Mouse (Mus musculus): ENCODE results near the gene Il9. TPM values are rescaled to one million over a fixed set of nuclear protein-coding genes. Genes with fewer than 3 reads are reported as not detected.

Gene Il9
- not detected for total RNA-seq (2021)
- long read RNA-seq, experiment 1, result 0 reads
- long read RNA-seq, experiment 2, result 0 reads

GRCm38 (mm10) chr13:56482146-56482545 lies at the start of gene Il9:
Il9 (minus strand) TSS chr13:56482246.
- no peak within 1 kb of the TSS for H3K27ac ChIP-seq
- no peak for DNase-seq
- intact Hi-C loops (cut with DNase I), result no loop called here

GRCm38 (mm10) chr13:56529685-56530084 lies 47.6 kb upstream of the Il9 start:
- intact Hi-C loops (cut with DNase I), result no loop called here

More at GRCm38 (mm10) chr13:56482146-56482545, at the start of gene Il9:
- TF ChIP-seq CTCF (IDR thresholded peaks at IDR 0.05), result no peak
- H3K4me3 ChIP-seq, result no peak within 1 kb of the TSS

GRCm38 (mm10) chr13:56529031-56529430 lies 47.0 kb upstream of the Il9 start:
- H3K4me3 ChIP-seq, result no peak overlapping the region
- DNase-seq, result no peak
- no peak overlapping the region for H3K27ac ChIP-seq
- TF ChIP-seq CTCF (IDR thresholded peaks at IDR 0.05), result no peak
- intact Hi-C loops (cut with DNase I), result no loop called here

More at GRCm38 (mm10) chr13:56529685-56530084, 47.6 kb upstream of the Il9 start:
- DNase-seq, result no peak
- no peak for TF ChIP-seq CTCF (IDR thresholded peaks at IDR 0.05)
- H3K4me3 ChIP-seq, result no peak overlapping the region
- no peak overlapping the region for H3K27ac ChIP-seq

DNA sequence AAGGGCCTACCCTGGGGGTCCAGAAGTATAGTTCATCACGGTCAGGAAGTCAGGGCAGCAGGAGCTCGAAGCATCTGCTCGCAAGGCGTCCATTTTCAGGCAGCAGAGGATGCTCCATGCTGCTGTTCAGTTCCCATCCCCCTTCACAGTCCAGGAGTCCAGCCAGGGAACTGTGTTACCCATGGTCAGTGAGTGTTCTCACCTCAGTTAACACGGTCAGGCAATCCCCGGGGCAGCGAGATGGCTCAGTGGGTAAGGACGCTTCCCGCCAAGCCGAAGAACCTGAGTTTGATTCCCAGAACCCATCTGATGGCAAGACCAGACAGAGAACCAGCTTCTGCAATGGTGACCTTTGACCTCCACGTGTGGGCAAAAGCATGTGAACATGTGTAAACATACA lies 46.2 kb upstream of the Il9 start:
- DNase-seq, result no peak
- intact Hi-C loops (cut with DNase I), result no loop called here
- TF ChIP-seq CTCF (IDR thresholded peaks at IDR 0.05), result no peak
- Histone ChIP-seq H3K4me3 (no peak overlapping the region), H3K27ac (no peak overlapping the region)

GRCm38 (mm10) chr13:56527846-56528245 lies 45.8 kb upstream of the Il9 start:
- intact Hi-C loops (cut with DNase I), result no loop called here
- TF ChIP-seq CTCF (IDR thresholded peaks at IDR 0.05), result no peak
- Histone ChIP-seq H3K4me3 (no peak overlapping the region), H3K27ac (no peak overlapping the region)
- DNase-seq, result no peak

- DNase-seq, result no peak
- no peak for TF ChIP-seq CTCF (IDR thresholded peaks at IDR 0.05)
- intact Hi-C loops (cut with DNase I), result no loop called here
- Histone ChIP-seq H3K27ac (no peak overlapping the region), H3K4me3 (no peak overlapping the region)
These were observed 44.8 kb upstream of the Il9 start for GRCm38 (mm10) chr13:56526871-56527270.

- intact Hi-C loops (cut with DNase I), result no loop called here
- peak overlapping the region; percentile 56 for H3K27ac ChIP-seq
These were observed 40.7 kb upstream of the Il9 start for GRCm38 (mm10) chr13:56522821-56523167.

DNA sequence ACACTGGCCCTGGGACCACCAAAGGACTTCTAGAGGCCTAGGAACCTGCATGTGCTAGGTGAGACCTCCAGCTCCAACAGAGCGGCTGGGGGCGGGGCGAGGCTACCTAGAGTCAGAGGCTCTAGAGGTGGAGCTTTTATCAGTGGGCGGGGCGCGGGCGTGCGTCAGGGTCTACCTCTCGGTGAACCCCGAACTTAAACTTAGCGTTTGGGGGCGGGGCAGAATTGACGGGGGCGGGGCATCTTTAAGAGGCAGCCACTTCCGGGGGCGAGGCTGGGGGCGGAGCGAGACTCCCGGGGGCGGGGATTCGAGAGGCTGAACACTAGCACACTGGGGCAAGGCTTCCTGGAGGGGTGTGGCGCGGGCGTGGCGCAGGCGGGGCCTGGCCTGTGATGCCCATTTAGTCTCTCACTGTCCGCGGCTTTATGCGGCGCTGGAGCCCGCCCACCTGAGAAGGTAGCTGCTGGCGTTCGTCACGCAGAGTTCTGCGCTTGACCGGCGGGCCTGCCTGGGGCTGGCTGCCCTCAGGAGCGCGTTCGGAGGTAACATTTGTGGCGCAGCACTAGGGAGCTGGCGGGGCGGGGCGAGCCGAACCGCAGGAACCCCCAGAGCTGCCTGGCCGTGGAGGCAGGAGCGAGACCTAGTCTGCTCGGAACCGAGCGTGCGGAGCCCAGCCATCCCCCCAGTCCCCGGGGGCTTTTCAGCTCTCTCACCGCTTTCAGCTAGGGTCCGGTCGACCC lies 40.2 kb upstream of the Il9 start, which contains the start of gene Fbxl21:
Gene Fbxl21 (plus strand): TSS at position 392 of the 740 bp plus-strand sequence.
- Histone ChIP-seq H3K4me3 (peak within 1 kb of the TSS; percentile 82), H3K27ac (peak within 1 kb of the TSS; percentile 56)
- intact Hi-C loops (cut with DNase I), result no loop called here
- TF ChIP-seq CTCF (IDR thresholded peaks at IDR 0.05), result no peak
- DNase-seq, result peak; percentile 95

More at GRCm38 (mm10) chr13:56522821-56523167, 40.7 kb upstream of the Il9 start:
- TF ChIP-seq CTCF (IDR thresholded peaks at IDR 0.05), result no peak
- DNase-seq, result no peak
- H3K4me3 ChIP-seq, result peak overlapping the region; percentile 82

GRCm38 (mm10) chr13:56516816-56517215 lies 34.8 kb upstream of the Il9 start:
- no peak for TF ChIP-seq CTCF (IDR thresholded peaks at IDR 0.05)
- Histone ChIP-seq H3K4me3 (no peak overlapping the region), H3K27ac (no peak overlapping the region)
- intact Hi-C loops (cut with DNase I), result no loop called here
- DNase-seq, result no peak

- DNase-seq, result no peak
- H3K27ac ChIP-seq, result no peak overlapping the region
- intact Hi-C loops (cut with DNase I), result no loop called here
- H3K4me3 ChIP-seq, result no peak overlapping the region
- no peak for TF ChIP-seq CTCF (IDR thresholded peaks at IDR 0.05)
These were observed 34.3 kb upstream of the Il9 start for GRCm38 (mm10) chr13:56516311-56516710.

GRCm38 (mm10) chr13:56513595-56513994 lies 31.5 kb upstream of the Il9 start:
- DNase-seq, result no peak
- H3K27ac ChIP-seq, result no peak overlapping the region
- intact Hi-C loops (cut with DNase I), result no loop called here
- TF ChIP-seq CTCF (IDR thresholded peaks at IDR 0.05), result no peak
- no peak overlapping the region for H3K4me3 ChIP-seq

DNA sequence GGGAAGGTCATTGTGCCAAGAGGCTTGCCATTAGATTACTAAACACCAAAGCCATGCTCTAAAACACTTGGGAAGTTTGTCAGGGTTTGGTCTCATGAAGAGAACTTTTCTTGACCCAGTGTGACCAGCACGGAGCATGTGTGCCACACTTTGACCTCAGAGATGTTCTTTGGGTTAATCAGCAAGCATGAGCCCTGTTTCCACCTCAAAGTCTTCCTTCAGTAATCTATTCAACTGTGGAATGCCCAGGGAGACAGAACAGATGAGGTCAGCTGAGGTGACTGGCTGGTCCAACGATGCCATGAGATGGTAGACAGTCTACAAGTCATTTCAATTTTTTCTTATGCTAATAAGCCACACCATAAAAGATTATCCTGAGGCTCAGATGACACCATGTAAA lies 27.8 kb upstream of the Il9 start:
- no peak overlapping the region for H3K4me3 ChIP-seq
- TF ChIP-seq CTCF (IDR thresholded peaks at IDR 0.05), result no peak
- no peak for DNase-seq
- H3K27ac ChIP-seq, result no peak overlapping the region
- intact Hi-C loops (cut with DNase I), result no loop called here

- intact Hi-C loops (cut with DNase I), result no loop called here
- no peak for DNase-seq
- TF ChIP-seq CTCF (IDR thresholded peaks at IDR 0.05), result no peak
- no peak overlapping the region for H3K4me3 ChIP-seq
- no peak overlapping the region for H3K27ac ChIP-seq
These were observed 24.9 kb upstream of the Il9 start for GRCm38 (mm10) chr13:56506871-56507496.
